Mouse (Mus musculus) gastrocnemius, adult 2 months (tissue): Measurements from ENCODE around the gene Itga9. TPM values are rescaled to one million over a fixed set of nuclear protein-coding genes. Genes with fewer than 3 reads are reported as not detected.

Source experiments
- DNase-seq: peaks from one replicate; pipeline ENCODE4 v3.0.0; 2022
- H3K27ac ChIP-seq: fragments of 200-600 bp; 2 replicates; pipeline ENCODE4 v1.8.1; 2022; ENCODE audit warnings: mild to moderate bottlenecking
- H3K4me3 ChIP-seq: fragments of 200-600 bp; 2 replicates; pipeline ENCODE4 v1.8.1; 2022; ENCODE audit warnings: mild to moderate bottlenecking, moderate library complexity
- CTCF ChIP-seq: fragments of 200-600 bp; IDR thresholded peaks from 2 replicates; pipeline ENCODE4 v1.8.1; 2022; ENCODE audit warnings: antibody characterized with exemption, mild to moderate bottlenecking, moderate library complexity
- intact Hi-C: fragments of 180-260 bp; cut with DNase I; formaldehyde crosslinking; loops from one replicate; pipeline ENCODE4 v1.15.1; 2025
- total RNA-seq, 2 experiments: library from RNA; stranded (reverse); gene quantifications; 2 replicates each; pipeline ENCODE4 v1.2.3; 2021

Gene Itga9
- total RNA-seq, 2 experiments from 2014 or later: 3.0 to 5.7 TPM

- peak overlapping the region; percentile 75 for H3K27ac ChIP-seq
- intact Hi-C loops: no loop called here
- no peak overlapping the region for H3K4me3 ChIP-seq
- no peak for TF ChIP-seq CTCF
- DNase-seq: no peak
Observed at GRCm38 (mm10) chr9:118730871-118731390, 124.4 kb downstream of the Itga9 start.

GRCm38 (mm10) chr9:118731650-118732049 is 125.2 kb downstream of the Itga9 start:
- H3K4me3 ChIP-seq: no peak overlapping the region
- no peak for TF ChIP-seq CTCF
- peak overlapping the region; percentile 75 for H3K27ac ChIP-seq
- intact Hi-C loops: no loop called here
- DNase-seq: no peak

GRCm38 (mm10) chr9:118733601-118734000 is 127.1 kb downstream of the Itga9 start:
- DNase-seq: no peak
- Histone ChIP-seq H3K27ac (peak overlapping the region; percentile 57; the same call in 1 of the 2 replicates), H3K4me3 (no peak overlapping the region)
- intact Hi-C loops: no loop called here
- TF ChIP-seq CTCF: no peak

GRCm38 (mm10) chr9:118737124-118737523 is 130.6 kb downstream of the Itga9 start:
- DNase-seq: peak; percentile 57
- no peak for TF ChIP-seq CTCF
- peak overlapping the region; percentile 88 for H3K27ac ChIP-seq
- intact Hi-C loops: no loop called here
- no peak overlapping the region; the same call in 1 of the 2 replicates for H3K4me3 ChIP-seq

- no peak for TF ChIP-seq CTCF
- H3K27ac ChIP-seq: peak overlapping the region; percentile 88
- intact Hi-C loops: no loop called here
- peak overlapping the region; percentile 23 for H3K4me3 ChIP-seq
- peak; percentile 84 for DNase-seq
Observed at GRCm38 (mm10) chr9:118737601-118738137, 131.2 kb downstream of the Itga9 start.

GRCm38 (mm10) chr9:118738311-118738710 is 131.8 kb downstream of the Itga9 start:
- no peak for TF ChIP-seq CTCF
- no peak for DNase-seq
- intact Hi-C loops: no loop called here
- H3K27ac ChIP-seq: peak overlapping the region; percentile 88
- H3K4me3 ChIP-seq: no peak overlapping the region; the same call in 1 of the 2 replicates

- TF ChIP-seq CTCF: no peak
- Histone ChIP-seq H3K4me3 (no peak overlapping the region), H3K27ac (peak overlapping the region; percentile 88)
- intact Hi-C loops: no loop called here
- DNase-seq: no peak
Observed at GRCm38 (mm10) chr9:118739071-118739470, 132.6 kb downstream of the Itga9 start.

GRCm38 (mm10) chr9:118739659-118740058 is 133.2 kb downstream of the Itga9 start:
- intact Hi-C loops: no loop called here
- TF ChIP-seq CTCF: no peak
- peak; percentile 42 for DNase-seq
- Histone ChIP-seq H3K27ac (peak overlapping the region; percentile 88; the same call in 1 of the 2 replicates), H3K4me3 (no peak overlapping the region)

- no peak for TF ChIP-seq CTCF
- intact Hi-C loops: no loop called here
- Histone ChIP-seq H3K4me3 (no peak overlapping the region), H3K27ac (peak overlapping the region; percentile 54)
- no peak for DNase-seq
Observed at GRCm38 (mm10) chr9:118741268-118741667, 134.8 kb downstream of the Itga9 start.

- Histone ChIP-seq H3K4me3 (no peak overlapping the region), H3K27ac (no peak overlapping the region)
- intact Hi-C loops: no loop called here
- DNase-seq: no peak
- no peak for TF ChIP-seq CTCF
Observed at GRCm38 (mm10) chr9:118749335-118749949, 143.0 kb downstream of the Itga9 start.

GRCm38 (mm10) chr9:118750828-118751227 is 144.3 kb downstream of the Itga9 start:
- TF ChIP-seq CTCF: no peak
- intact Hi-C loops: no loop called here
- H3K27ac ChIP-seq: no peak overlapping the region
- DNase-seq: no peak
- no peak overlapping the region for H3K4me3 ChIP-seq

- H3K4me3 ChIP-seq: no peak overlapping the region
- intact Hi-C loops: no loop called here
- no peak for DNase-seq
- TF ChIP-seq CTCF: no peak
- H3K27ac ChIP-seq: no peak overlapping the region
Observed at GRCm38 (mm10) chr9:118752376-118752775, 145.9 kb downstream of the Itga9 start.

GRCm38 (mm10) chr9:118759462-118759861 is 153.0 kb downstream of the Itga9 start:
- TF ChIP-seq CTCF: no peak
- 0 out of 2 replicates have a peak overlapping the region, but pooled peaks have one; percentile 20 for H3K27ac ChIP-seq
- H3K4me3 ChIP-seq: no peak overlapping the region
- intact Hi-C loops: no loop called here
- no peak for DNase-seq
